Comparison of ENCODE assay signal across 8 mouse cellular contexts in genomic region chr10:80259463-80259805, GRCm38 (mm10). TPM values are rescaled to one million over a fixed set of nuclear protein-coding genes. Genes with fewer than 3 reads are reported as not detected.
DNase-seq lines count a peak whose midpoint lies in the region; ATAC-seq lines count a peak whose summit lies in the region.

No protein-coding gene starts in this region.

- peak overlapping the region; percentile 63 for H3K4me3 ChIP-seq in lung, embryonic 16.5 days (ENCODE audit: low read length)
- H3K4me3 ChIP-seq in liver, embryonic 12.5 days, result peak overlapping the region; percentile 58

- peaks cover 21% of the 10 kb centered on the region for H3K36me3 ChIP-seq in lung, embryonic 16.5 days (ENCODE audit: control insufficient read depth, insufficient read depth, low read length)
- H3K36me3 ChIP-seq in liver, embryonic 12.5 days, result peaks cover 50% of the 10 kb centered on the region

- H3K4me1 ChIP-seq in lung, embryonic 16.5 days (replicated peaks; ENCODE audit: control insufficient read depth, insufficient read depth, low read length), result peaks cover 19% of the 10 kb centered on the region
- peaks cover 64% of the 10 kb centered on the region for H3K4me1 ChIP-seq in liver, embryonic 12.5 days

- H3K27me3 ChIP-seq in lung, embryonic 16.5 days (ENCODE audit: control insufficient read depth, insufficient read depth, low read depth, low read length), result no peaks in the 10 kb centered on the region
- no peaks in the 10 kb centered on the region for H3K27me3 ChIP-seq in liver, embryonic 12.5 days (replicated peaks)

- peak overlapping the region; percentile 71 for H3K9ac ChIP-seq in lung, embryonic 16.5 days (ENCODE audit: low read length)
- H3K9ac ChIP-seq in liver, embryonic 12.5 days, result peak overlapping the region; percentile 72; the same call in 1 of the 2 replicates

- H3K4me2 ChIP-seq in lung, embryonic 16.5 days (ENCODE audit: low read depth, low read length), result peak overlapping the region; percentile 89
- peak overlapping the region; percentile 90 for H3K4me2 ChIP-seq in liver, embryonic 12.5 days

- no peaks in the 10 kb centered on the region for H3K9me3 ChIP-seq in lung, embryonic 16.5 days (ENCODE audit: control insufficient read depth, low read length)
- no peaks in the 10 kb centered on the region for H3K9me3 ChIP-seq in liver, embryonic 12.5 days (replicated peaks)

- DNase-seq in adrenal gland, adult 8-10 months, result peak; percentile 57
- no peak for DNase-seq in adrenal gland, adult 18-20 months (ENCODE audit: low spot score in 2 of 2)
- DNase-seq in lung, adult 18-20 months, result no peak
- DNase-seq in ovary, postnatal 10 days (ENCODE audit: low spot score), result no peak
- DNase-seq in gastrocnemius, adult 18-20 months (ENCODE audit: low spot score), result no peak
- no peak for DNase-seq in cerebellum, adult 8-10 months

- 82% methylated on average over 6 of the region's 6 CpGs for WGBS in lung, embryonic 16.5 days
- WGBS in liver, embryonic 12.5 days (ENCODE audit: insufficient replicate concordance), result 76% methylated on average over 6 of the region's 6 CpGs

- no peak for ATAC-seq in lung, embryonic 16.5 days (ENCODE audit: low read depth)
- no peak for ATAC-seq in liver, embryonic 12.5 days

- no peak overlapping the region for H3K27ac ChIP-seq in lung, embryonic 16.5 days (ENCODE audit: low read length)
- peak overlapping the region; percentile 94; the same call in 1 of the 2 replicates for H3K27ac ChIP-seq in liver, embryonic 12.5 days

RNA-seq across cellular contexts. Expression of gene Gamt, which starts 1.4 kb away (rescaled TPM):
- total RNA-seq in adrenal gland, adult 8-10 months (2022), result 100 to 1,000 TPM; 238 to 291 (median 243) TPM
- 100 to 1,000 TPM; 146 to 236 TPM for total RNA-seq in adrenal gland, adult 18-20 months (2021)
- polyA plus RNA-seq in lung, embryonic 16.5 days (2015; fragmentation: Nextera tagmentation; extraction: Ambion mirVana), result 27.5 and 32.8 TPM in 2 replicates
- 43.0 and 50.0 TPM in 2 replicates for polyA plus RNA-seq in liver, embryonic 12.5 days (2016; fragmentation: Nextera tagmentation; extraction: Ambion mirVana)
- 10 to 100 TPM; 27.4 to 28.7 TPM for total RNA-seq in gastrocnemius, adult 18-20 months (2021)

RNA-seq across cellular contexts. Expression of gene Dazap1, which starts 1.9 kb away (rescaled TPM):
- 100 to 1,000 TPM in 2 of 4 experiments, 10 to 100 TPM in 2; 72.3 to 125 (median 90.3) TPM for total RNA-seq in adrenal gland, adult 8-10 months (2022)
- total RNA-seq in adrenal gland, adult 18-20 months (2021), result 100 to 1,000 TPM in 1 of 2 experiments, 10 to 100 TPM in 1; 90.2 to 100 TPM
- polyA plus RNA-seq in lung, embryonic 16.5 days (2015; fragmentation: Nextera tagmentation; extraction: Ambion mirVana), result 45.4 and 50.6 TPM in 2 replicates
- 44.3 and 45.9 TPM in 2 replicates for polyA plus RNA-seq in liver, embryonic 12.5 days (2016; fragmentation: Nextera tagmentation; extraction: Ambion mirVana)
- total RNA-seq in gastrocnemius, adult 18-20 months (2021), result 10 to 100 TPM; 34.2 to 38.8 TPM

RNA-seq across cellular contexts. Expression of gene Ndufs7, which starts 10.5 kb away (rescaled TPM):
- total RNA-seq in adrenal gland, adult 8-10 months (2022), result 100 to 1,000 TPM; 192 to 257 (median 232) TPM
- total RNA-seq in adrenal gland, adult 18-20 months (2021), result 100 to 1,000 TPM; 294 to 370 TPM
- polyA plus RNA-seq in lung, embryonic 16.5 days (2015; fragmentation: Nextera tagmentation; extraction: Ambion mirVana), result 313 and 320 TPM in 2 replicates
- polyA plus RNA-seq in liver, embryonic 12.5 days (2016; fragmentation: Nextera tagmentation; extraction: Ambion mirVana), result 296 and 312 TPM in 2 replicates
- total RNA-seq in gastrocnemius, adult 18-20 months (2021), result 100 to 1,000 TPM; 578 to 613 TPM

RNA-seq across cellular contexts. Expression of gene Rps15, which starts 32.8 kb away (rescaled TPM):
- total RNA-seq in adrenal gland, adult 8-10 months (2022), result 1,000 to 10,000 TPM; 1,106 to 1,181 (median 1,155) TPM
- 1,000 to 10,000 TPM; 1,162 to 1,195 TPM for total RNA-seq in adrenal gland, adult 18-20 months (2021)
- 915 and 939 TPM in 2 replicates for polyA plus RNA-seq in lung, embryonic 16.5 days (2015; fragmentation: Nextera tagmentation; extraction: Ambion mirVana)
- polyA plus RNA-seq in liver, embryonic 12.5 days (2016; fragmentation: Nextera tagmentation; extraction: Ambion mirVana), result 872 and 920 TPM in 2 replicates
- total RNA-seq in gastrocnemius, adult 18-20 months (2021), result 100 to 1,000 TPM; 703 to 778 TPM

RNA-seq across cellular contexts. Expression of gene Mum1, which starts 33.2 kb away (rescaled TPM):
- 10 to 100 TPM; 26.5 to 41.6 (median 32.9) TPM for total RNA-seq in adrenal gland, adult 8-10 months (2022)
- 10 to 100 TPM; 17.4 to 18.4 TPM for total RNA-seq in adrenal gland, adult 18-20 months (2021)
- 66.4 and 68.7 TPM in 2 replicates for polyA plus RNA-seq in lung, embryonic 16.5 days (2015; fragmentation: Nextera tagmentation; extraction: Ambion mirVana)
- 33.5 and 35.1 TPM in 2 replicates for polyA plus RNA-seq in liver, embryonic 12.5 days (2016; fragmentation: Nextera tagmentation; extraction: Ambion mirVana)
- 10 to 100 TPM; 13.8 to 13.9 TPM for total RNA-seq in gastrocnemius, adult 18-20 months (2021)

Comparison
In these comparisons a context has a peak if more than half of its experiments do, and no peak if none do; other contexts are left out.
1. RNA of gene Gamt, which starts 1.4 kb away (total RNA-seq): 238 to 291 TPM in adrenal gland, adult 8-10 months and 146 to 236 TPM in adrenal gland, adult 18-20 months; 27.4 to 28.7 TPM in gastrocnemius, adult 18-20 months; every median in the first group is over 4 times any median in the second.